Mouse (Mus musculus): ENCODE measurements around the gene Fbxo2. TPM values are rescaled to one million over a fixed set of nuclear protein-coding genes. Genes with fewer than 3 reads are reported as not detected.
A peak's percentile ranks its signal among the peaks of the same experiment; 100 is the strongest.
"Not testable (repeated sequence)": the region's sequence is repeated elsewhere in the genome, so short reads cannot be mapped to it uniquely, and the experiment has no call there.

The Fbxo2 gene
- polyA plus RNA-seq, 1 experiment = 60.5 TPM

GRCm38 (mm10) chr4:148168287-148168686, 7.9 kb downstream of the Fbxo2 start:
- TF ChIP-seq FLI1 (IDR thresholded peaks at IDR 0.05; ENCODE audit: low read length) (no peak), GATA1 (IDR thresholded peaks at IDR 0.05; ENCODE audit: borderline replicate concordance, low read length) (no peak)
- peaks cover 56% of the 10 kb centered on the region for H3K27me3 ChIP-seq (replicated peaks)
- peaks cover 4% of the 10 kb centered on the region; the same call in 1 of the 2 replicates for H3K9me3 ChIP-seq
- peaks cover 21% of the 10 kb centered on the region for H3K36me3 ChIP-seq (replicated peaks; ENCODE audit: low read length)
- H3K4me3 ChIP-seq (replicated peaks) = peak overlapping the region; percentile 55
- H3K4me1 ChIP-seq = peaks cover 76% of the 10 kb centered on the region

- Histone ChIP-seq H3K4me1 (peaks cover 67% of the 10 kb centered on the region), H3K36me3 (replicated peaks; ENCODE audit: low read length) (peaks cover 17% of the 10 kb centered on the region), H3K9me3 (peaks cover 5% of the 10 kb centered on the region; the same call in 1 of the 2 replicates), H3K4me3 (replicated peaks) (peak overlapping the region; percentile 88), H3K27me3 (replicated peaks) (peaks cover 58% of the 10 kb centered on the region)
- TF ChIP-seq FLI1 (IDR thresholded peaks at IDR 0.05; ENCODE audit: low read length) (peak; percentile 66; the same call in 1 of the 2 replicates), GATA1 (IDR thresholded peaks at IDR 0.05; ENCODE audit: borderline replicate concordance, low read length) (peak; percentile 96)
These were observed 9.2 kb downstream of the Fbxo2 start for GRCm38 (mm10) chr4:148169586-148169985.

GRCm38 (mm10) chr4:148170842-148171241, 10.4 kb downstream of the Fbxo2 start:
- peaks cover 8% of the 10 kb centered on the region for H3K36me3 ChIP-seq (replicated peaks; ENCODE audit: low read length)
- H3K4me3 ChIP-seq (replicated peaks) = no peak overlapping the region
- H3K9me3 ChIP-seq = peaks cover 9% of the 10 kb centered on the region; the same call in 1 of the 2 replicates
- no peak for TF ChIP-seq FLI1 (IDR thresholded peaks at IDR 0.05; ENCODE audit: low read length)
- TF ChIP-seq GATA1 (IDR thresholded peaks at IDR 0.05; ENCODE audit: borderline replicate concordance, low read length) = no peak
- H3K27me3 ChIP-seq (replicated peaks) = peaks cover 58% of the 10 kb centered on the region
- peaks cover 55% of the 10 kb centered on the region for H3K4me1 ChIP-seq

- TF ChIP-seq GATA1 (IDR thresholded peaks at IDR 0.05; ENCODE audit: borderline replicate concordance, low read length) (no peak), FLI1 (IDR thresholded peaks at IDR 0.05; ENCODE audit: low read length) (no peak)
These were observed 10.8 kb downstream of the Fbxo2 start for GRCm38 (mm10) chr4:148171261-148171660.

GRCm38 (mm10) chr4:148173811-148174494, 13.5 kb downstream of the Fbxo2 start:
- Histone ChIP-seq H3K9me3 (peaks cover 9% of the 10 kb centered on the region; the same call in 1 of the 2 replicates), H3K27me3 (replicated peaks) (peaks cover 75% of the 10 kb centered on the region), H3K36me3 (replicated peaks; ENCODE audit: low read length) (no peaks in the 10 kb centered on the region), H3K4me1 (peaks cover 31% of the 10 kb centered on the region), H3K4me3 (replicated peaks) (no peak overlapping the region)
- TF ChIP-seq FLI1 (IDR thresholded peaks at IDR 0.05; ENCODE audit: low read length) = no peak

More at GRCm38 (mm10) chr4:148171261-148171660, 10.8 kb downstream of the Fbxo2 start:
- peaks cover 58% of the 10 kb centered on the region for H3K27me3 ChIP-seq (replicated peaks)
- H3K4me3 ChIP-seq (replicated peaks) = no peak overlapping the region
- peaks cover 9% of the 10 kb centered on the region; the same call in 1 of the 2 replicates for H3K9me3 ChIP-seq
- H3K36me3 ChIP-seq (replicated peaks; ENCODE audit: low read length) = peaks cover 3% of the 10 kb centered on the region
- peaks cover 52% of the 10 kb centered on the region for H3K4me1 ChIP-seq

GRCm38 (mm10) chr4:148174495-148174862, 14.1 kb downstream of the Fbxo2 start:
- TF ChIP-seq GATA1 (IDR thresholded peaks at IDR 0.05; ENCODE audit: borderline replicate concordance, low read length) = no peak
- TF ChIP-seq FLI1 (IDR thresholded peaks at IDR 0.05; ENCODE audit: low read length) = no peak
- H3K9me3 ChIP-seq = peaks cover 9% of the 10 kb centered on the region; the same call in 1 of the 2 replicates
- H3K27me3 ChIP-seq (replicated peaks) = peaks cover 80% of the 10 kb centered on the region

GRCm38 (mm10) chr4:148176603-148177002, 16.2 kb downstream of the Fbxo2 start:
- not testable (repeated sequence) for H3K4me3 ChIP-seq (replicated peaks); H3K9me3 ChIP-seq; H3K36me3 ChIP-seq (replicated peaks; ENCODE audit: low read length)
- H3K4me1 ChIP-seq = peaks cover 13% of the 10 kb centered on the region
- H3K27me3 ChIP-seq (replicated peaks) = peaks cover 78% of the 10 kb centered on the region

More at GRCm38 (mm10) chr4:148174495-148174862, 14.1 kb downstream of the Fbxo2 start:
- Histone ChIP-seq H3K4me3 (replicated peaks) (no peak overlapping the region), H3K4me1 (peaks cover 27% of the 10 kb centered on the region), H3K36me3 (replicated peaks; ENCODE audit: low read length) (no peaks in the 10 kb centered on the region)

- H3K36me3 ChIP-seq (replicated peaks; ENCODE audit: low read length) = no peaks in the 10 kb centered on the region
- no peak overlapping the region for H3K4me3 ChIP-seq (replicated peaks)
- H3K9me3 ChIP-seq = peaks cover 8% of the 10 kb centered on the region; the same call in 1 of the 2 replicates
- H3K4me1 ChIP-seq = peaks cover 12% of the 10 kb centered on the region
- TF ChIP-seq FLI1 (IDR thresholded peaks at IDR 0.05; ENCODE audit: low read length) (no peak), GATA1 (IDR thresholded peaks at IDR 0.05; ENCODE audit: borderline replicate concordance, low read length) (no peak)
- H3K27me3 ChIP-seq (replicated peaks) = peaks cover 74% of the 10 kb centered on the region
These were observed 17.3 kb downstream of the Fbxo2 start for GRCm38 (mm10) chr4:148177716-148178115.

- H3K9me3 ChIP-seq = peaks cover 5% of the 10 kb centered on the region; the same call in 1 of the 2 replicates
- TF ChIP-seq FLI1 (IDR thresholded peaks at IDR 0.05; ENCODE audit: low read length) = no peak
- no peak for TF ChIP-seq GATA1 (IDR thresholded peaks at IDR 0.05; ENCODE audit: borderline replicate concordance, low read length)
- peaks cover 55% of the 10 kb centered on the region for H3K27me3 ChIP-seq (replicated peaks)
- no peaks in the 10 kb centered on the region for H3K36me3 ChIP-seq (replicated peaks; ENCODE audit: low read length)
- H3K4me1 ChIP-seq = peaks cover 2% of the 10 kb centered on the region; the same call in 1 of the 2 replicates
- H3K4me3 ChIP-seq (replicated peaks) = no peak overlapping the region
These were observed 21.1 kb downstream of the Fbxo2 start for GRCm38 (mm10) chr4:148181483-148181882.

GRCm38 (mm10) chr4:148182363-148182762, 21.9 kb downstream of the Fbxo2 start:
- Histone ChIP-seq H3K4me1 (no peaks in the 10 kb centered on the region), H3K27me3 (replicated peaks) (peaks cover 53% of the 10 kb centered on the region), H3K9me3 (peaks cover 5% of the 10 kb centered on the region; the same call in 1 of the 2 replicates), H3K4me3 (replicated peaks) (no peak overlapping the region), H3K36me3 (replicated peaks; ENCODE audit: low read length) (no peaks in the 10 kb centered on the region)
- TF ChIP-seq GATA1 (IDR thresholded peaks at IDR 0.05; ENCODE audit: borderline replicate concordance, low read length) (no peak), FLI1 (IDR thresholded peaks at IDR 0.05; ENCODE audit: low read length) (no peak)

Measured in megakaryocyte, embryonic 14.5 days (primary cell).